Mouse (Mus musculus) kidney, adult 18-20 months (tissue): ENCODE measurements at regions not wholly inside any gene's neighbourhood (a gene's known extent, or its start where the extent isn't known, plus 50 kb on each side); places are given as distances from the start of the nearest gene placed in this dataset.

ENCODE experiments used
- DNase-seq: peaks from one replicate; pipeline ENCODE4 v3.0.0; 2021

DNA sequence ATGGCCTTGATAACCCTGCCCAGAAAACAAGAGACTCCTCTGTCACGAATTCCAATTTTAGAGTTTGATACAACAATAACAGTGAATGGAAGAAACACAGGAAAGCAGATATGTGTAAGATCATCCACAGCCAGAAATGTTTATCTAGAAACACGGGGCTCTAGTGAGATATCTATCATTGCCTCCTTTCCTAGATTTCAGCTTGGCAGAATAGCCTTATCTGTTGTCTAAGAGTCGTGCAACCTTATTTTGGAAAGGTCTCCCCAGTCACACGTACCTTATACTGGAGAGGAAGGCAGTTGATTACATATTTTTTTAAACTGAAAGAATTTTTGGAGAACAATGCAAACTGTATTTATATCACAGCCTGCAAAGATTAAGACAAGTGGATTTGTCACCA is 61.6 kb downstream of the Gm10295 start:
- DNase-seq: no peak

- DNase-seq: no peak
These were observed 62.0 kb downstream of the Gm10295 start for GRCm38 (mm10) chr7:71289266-71289665.

GRCm38 (mm10) chr7:71287441-71287840 is 63.8 kb downstream of the Gm10295 start:
- DNase-seq: no peak

DNA sequence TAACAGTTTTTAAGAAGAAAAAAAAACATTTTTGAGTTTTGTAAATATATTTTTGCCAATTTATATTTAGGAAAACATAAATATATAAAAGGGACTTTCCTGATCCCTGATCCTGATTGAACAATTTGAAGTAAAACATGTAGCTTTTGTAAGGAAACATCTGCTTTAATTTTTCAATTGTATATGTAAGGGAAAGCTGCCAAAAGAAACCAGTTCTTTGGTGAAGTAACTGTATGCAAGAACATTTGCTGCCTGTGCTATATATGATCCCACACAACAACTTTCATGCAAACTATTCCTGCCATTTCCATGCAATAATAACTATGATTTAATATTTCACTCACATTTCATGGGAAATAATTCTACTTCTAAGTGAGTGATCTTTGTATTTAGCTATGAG is 67.0 kb downstream of the Gm10295 start:
- no peak for DNase-seq

DNA sequence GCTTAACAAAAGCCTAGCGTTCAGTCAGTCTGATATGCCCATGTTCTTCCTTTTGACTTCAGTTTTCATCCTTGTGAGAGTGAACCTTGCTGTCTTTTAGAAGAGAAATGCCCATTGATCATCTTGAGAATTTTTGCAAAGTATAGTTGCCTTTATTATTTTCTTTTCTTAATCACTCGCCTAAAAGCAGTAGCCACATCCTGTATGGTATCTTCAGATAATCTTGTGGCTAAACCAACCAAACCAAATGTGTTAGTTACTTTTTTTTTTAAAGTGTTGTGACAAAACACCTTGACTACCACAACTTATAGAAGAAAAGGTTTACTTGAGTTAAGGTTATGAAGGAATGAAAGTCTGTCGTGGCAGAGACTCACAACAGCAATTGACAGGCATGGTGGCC is 67.9 kb downstream of the Gm10295 start:
- DNase-seq: no peak

GRCm38 (mm10) chr7:71266101-71266500 is 85.2 kb downstream of the Gm10295 start:
- no peak for DNase-seq

GRCm38 (mm10) chr7:71264115-71264514 is 87.2 kb downstream of the Gm10295 start:
- no peak for DNase-seq

DNA sequence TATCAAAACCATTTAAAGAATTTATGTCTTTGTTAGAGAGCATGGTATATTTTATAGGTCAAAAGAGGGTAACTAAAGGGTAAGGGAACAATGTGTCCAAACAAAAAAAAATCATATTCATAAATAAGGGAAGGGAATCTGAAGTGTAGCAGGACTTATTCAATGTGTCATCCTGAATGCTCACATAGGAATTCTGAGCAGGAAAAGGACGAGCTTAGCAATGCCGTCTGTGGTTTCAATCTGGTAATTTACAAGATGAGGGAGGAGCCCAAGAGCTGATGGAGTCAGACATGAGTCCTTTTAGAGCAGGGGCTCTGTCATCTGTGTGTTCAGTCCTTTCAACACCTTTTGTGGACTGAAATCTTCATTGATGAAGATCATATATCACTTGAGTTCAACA is 101.6 kb downstream of the Gm10295 start:
- no peak for DNase-seq

DNA sequence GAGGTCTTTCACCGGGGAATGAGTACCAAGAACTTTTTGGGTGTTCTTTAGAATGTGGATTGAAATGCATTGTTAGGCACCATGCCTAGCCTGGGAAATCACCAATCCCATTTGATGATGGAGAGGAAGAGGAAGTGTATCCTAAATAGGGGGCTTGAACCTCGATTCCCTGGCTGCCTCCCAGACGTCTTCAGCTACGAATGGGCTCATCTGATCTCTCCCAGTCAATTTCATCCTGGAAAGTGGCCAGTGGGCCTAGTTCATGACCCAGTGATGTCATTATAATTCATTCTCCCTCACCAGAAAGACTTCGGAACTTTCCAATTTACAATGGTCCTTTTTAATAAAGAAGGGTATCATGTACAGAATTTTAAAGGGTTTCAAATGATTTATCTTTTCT is 102.1 kb downstream of the Gm10295 start:
- no peak for DNase-seq

- peak; percentile 28 for DNase-seq
These were observed 103.4 kb downstream of the Gm10295 start for GRCm38 (mm10) chr7:71247922-71248321.

GRCm38 (mm10) chr7:71242379-71242911 is 108.8 kb downstream of the Gm10295 start:
- no peak for DNase-seq

GRCm38 (mm10) chr7:71239207-71239606 is 112.1 kb downstream of the Gm10295 start:
- DNase-seq: no peak

- DNase-seq: no peak
These were observed 115.0 kb downstream of the Gm10295 start for GRCm38 (mm10) chr7:71236334-71236733.

GRCm38 (mm10) chr7:71234176-71234769 is 117.0 kb downstream of the Gm10295 start:
- DNase-seq: no peak

DNA sequence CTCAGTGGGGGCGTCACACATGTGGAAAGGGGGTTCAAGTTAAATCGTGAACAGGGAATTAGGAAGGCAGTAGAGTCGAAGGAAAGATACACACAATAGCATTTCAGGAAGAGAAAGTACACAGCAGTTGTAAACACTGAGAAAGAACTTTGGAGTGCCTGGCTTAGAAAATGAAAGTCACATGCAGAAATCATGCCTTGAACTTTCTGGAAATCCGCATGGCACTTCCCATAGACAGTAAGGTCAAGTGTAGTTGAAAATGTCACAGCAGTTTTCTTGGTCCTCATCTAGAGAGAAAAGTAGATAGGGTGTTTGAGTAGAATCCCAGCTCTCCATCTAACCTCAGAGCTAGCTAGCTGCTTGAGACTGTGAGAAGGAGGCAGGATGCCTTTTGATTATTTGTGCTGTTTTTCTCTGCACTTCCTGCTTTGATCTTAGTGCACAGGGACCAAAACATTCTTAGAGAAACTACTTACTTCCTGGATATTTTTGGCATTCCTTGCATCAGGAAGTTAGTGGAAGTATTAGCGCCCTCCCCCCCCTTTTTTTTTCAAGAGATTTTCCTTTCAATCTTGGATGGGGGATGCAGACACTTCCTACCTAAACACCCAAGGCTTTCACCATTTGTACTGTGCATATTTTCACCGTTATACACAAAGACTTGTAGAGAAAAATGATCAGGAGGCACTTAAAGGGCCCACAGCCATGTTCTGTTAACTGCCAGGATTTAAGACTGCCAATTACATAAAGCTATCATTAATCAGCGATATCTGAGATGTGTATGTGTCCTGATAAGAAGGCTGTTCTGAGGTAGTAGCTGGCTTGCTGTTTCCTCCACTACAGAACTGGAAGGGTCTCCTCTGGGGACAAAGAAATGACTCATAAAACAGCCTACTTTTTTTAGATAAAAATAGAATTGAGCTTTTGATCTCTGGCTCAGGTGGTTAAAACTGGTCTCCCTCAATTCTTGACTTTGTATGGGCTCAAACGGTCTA is 118.2 kb downstream of the Gm10295 start:
- no peak for DNase-seq

DNA sequence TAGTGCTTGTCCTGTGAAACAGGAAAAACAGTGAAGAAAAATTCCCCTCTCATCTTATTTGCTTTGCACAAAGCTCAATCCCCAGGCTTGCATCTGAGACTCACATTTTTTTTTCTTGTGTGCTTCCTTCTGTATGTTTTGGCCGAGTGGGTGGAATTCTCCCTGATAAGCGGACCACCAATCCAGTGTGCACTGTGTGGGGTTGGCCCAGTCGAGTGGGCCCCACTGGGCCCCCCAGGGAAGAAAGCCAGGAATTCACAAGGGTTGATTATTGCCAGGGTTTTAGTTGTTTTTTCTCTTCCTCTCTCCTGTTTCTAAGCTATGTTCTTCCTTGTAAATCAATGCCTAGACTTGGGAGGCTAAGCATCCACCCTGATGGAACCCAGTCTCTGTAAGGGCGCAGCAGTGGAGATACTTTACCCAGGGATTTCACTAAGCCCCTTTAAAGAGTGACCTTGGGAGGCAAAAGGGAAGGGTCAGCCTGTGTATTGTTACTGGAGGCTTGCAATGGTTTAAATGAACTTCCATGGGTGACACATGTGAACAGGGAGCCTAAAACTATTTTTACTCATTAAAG is 120.3 kb downstream of the Gm10295 start:
- no peak for DNase-seq

GRCm38 (mm10) chr7:71229183-71229582 is 122.1 kb downstream of the Gm10295 start:
- no peak for DNase-seq

- DNase-seq: no peak
These were observed 126.9 kb downstream of the Gm10295 start for GRCm38 (mm10) chr7:71224320-71224865.

GRCm38 (mm10) chr7:71223513-71224319 is 127.6 kb downstream of the Gm10295 start:
- DNase-seq: peak; percentile 46

GRCm38 (mm10) chr7:71217344-71217743 is 133.9 kb downstream of the Gm10295 start:
- no peak for DNase-seq

DNA sequence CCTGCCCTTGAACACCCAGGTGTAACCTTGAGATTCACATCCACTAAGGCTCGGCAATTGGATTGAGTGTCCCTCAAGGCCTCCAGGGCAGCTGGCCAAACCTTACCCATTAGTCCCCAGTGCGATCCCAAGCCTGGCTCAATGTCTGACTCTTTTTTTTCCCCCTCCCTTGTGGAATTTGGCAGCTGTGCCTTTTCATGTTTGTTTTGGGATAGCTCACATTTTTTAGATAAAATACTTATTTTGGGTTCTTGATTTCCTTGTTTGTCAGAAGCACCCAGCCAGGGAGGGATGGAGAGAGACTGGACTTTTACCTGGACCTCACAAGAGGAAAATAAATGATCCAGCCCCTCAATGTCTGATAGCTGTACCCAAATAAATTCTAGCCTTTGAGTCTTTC is 134.5 kb downstream of the Gm10295 start:
- peak; percentile 42 for DNase-seq

- no peak for DNase-seq
These were observed 136.7 kb downstream of the Gm10295 start for GRCm38 (mm10) chr7:71214500-71215055.
